Mouse (Mus musculus): Measurements from ENCODE around the gene Dennd5b. TPM values are rescaled to one million over a fixed set of nuclear protein-coding genes. Genes with fewer than 3 reads are reported as not detected.
"Not testable (repeated sequence)": the region's sequence is repeated elsewhere in the genome, so short reads cannot be mapped to it uniquely, and the experiment has no call there.

Gene Dennd5b
- polyA plus RNA-seq, 1 experiment from 2014 or later, result 12.1 TPM

GRCm38 (mm10) chr6:148944767-148945508 is 156.5 kb downstream of the Dennd5b start:
- Histone ChIP-seq H3K4me3 (ENCODE audit: low read depth, low read length) (peak overlapping the region; percentile 88), H3K4me2 (replicated peaks; ENCODE audit: low read depth, low read length) (peak overlapping the region; percentile 65), H3K4me1 (ENCODE audit: control insufficient read depth, insufficient read depth, low read length) (peaks cover 16% of the 10 kb centered on the region; the same call in 1 of the 2 replicates), H3K27ac (ENCODE audit: low read length) (peak overlapping the region; percentile 96), H3K9me3 (ENCODE audit: control insufficient read depth, low read depth, low read length) (no peaks in the 10 kb centered on the region), H3K9ac (replicated peaks; ENCODE audit: low read depth, low read length) (peak overlapping the region; percentile 96), H3K27me3 (ENCODE audit: control insufficient read depth, insufficient read depth, low read length) (no peaks in the 10 kb centered on the region), H3K36me3 (ENCODE audit: control insufficient read depth, insufficient read depth, low read length) (peaks cover 7% of the 10 kb centered on the region)
- ATAC-seq (ENCODE audit: insufficient number of reproducible peaks, insufficient read depth, low FRiP score, low read depth), result peak; percentile 66
- under 1% methylated on average over 86 of the region's 92 CpGs for WGBS

GRCm38 (mm10) chr6:148944344-148944766 is 157.1 kb downstream of the Dennd5b start:
- peaks cover 7% of the 10 kb centered on the region for H3K36me3 ChIP-seq (ENCODE audit: control insufficient read depth, insufficient read depth, low read length)
- peak overlapping the region; percentile 65 for H3K4me2 ChIP-seq (replicated peaks; ENCODE audit: low read depth, low read length)
- H3K4me1 ChIP-seq (ENCODE audit: control insufficient read depth, insufficient read depth, low read length), result peaks cover 16% of the 10 kb centered on the region; the same call in 1 of the 2 replicates
- no peaks in the 10 kb centered on the region for H3K27me3 ChIP-seq (ENCODE audit: control insufficient read depth, insufficient read depth, low read length)
- no peaks in the 10 kb centered on the region for H3K9me3 ChIP-seq (ENCODE audit: control insufficient read depth, low read depth, low read length)
- peak overlapping the region; percentile 96 for H3K9ac ChIP-seq (replicated peaks; ENCODE audit: low read depth, low read length)
- ATAC-seq (ENCODE audit: insufficient number of reproducible peaks, insufficient read depth, low FRiP score, low read depth), result peak; percentile 19
- WGBS, result 0% methylated on average over 30 of the region's 30 CpGs
- peak overlapping the region; percentile 96 for H3K27ac ChIP-seq (ENCODE audit: low read length)
- H3K4me3 ChIP-seq (ENCODE audit: low read depth, low read length), result peak overlapping the region; percentile 88

GRCm38 (mm10) chr6:148943695-148944094 is 157.8 kb downstream of the Dennd5b start:
- Histone ChIP-seq H3K4me2 (replicated peaks; ENCODE audit: low read depth, low read length) (peak overlapping the region; percentile 65), H3K9ac (replicated peaks; ENCODE audit: low read depth, low read length) (no peak overlapping the region), H3K9me3 (ENCODE audit: control insufficient read depth, low read depth, low read length) (no peaks in the 10 kb centered on the region), H3K36me3 (ENCODE audit: control insufficient read depth, insufficient read depth, low read length) (peaks cover 7% of the 10 kb centered on the region), H3K4me3 (ENCODE audit: low read depth, low read length) (peak overlapping the region; percentile 88), H3K27ac (ENCODE audit: low read length) (no peak overlapping the region), H3K27me3 (ENCODE audit: control insufficient read depth, insufficient read depth, low read length) (no peaks in the 10 kb centered on the region), H3K4me1 (ENCODE audit: control insufficient read depth, insufficient read depth, low read length) (peaks cover 16% of the 10 kb centered on the region; the same call in 1 of the 2 replicates)
- no peak for ATAC-seq (ENCODE audit: insufficient number of reproducible peaks, insufficient read depth, low FRiP score, low read depth)
- WGBS, result 15% methylated on average over 3 of the region's 3 CpGs

- WGBS, result 68% methylated on average over 4 of the region's 4 CpGs
- no peak for ATAC-seq (ENCODE audit: insufficient number of reproducible peaks, insufficient read depth, low FRiP score, low read depth)
- no peak overlapping the region for H3K9ac ChIP-seq (replicated peaks; ENCODE audit: low read depth, low read length)
- no peak overlapping the region for H3K4me2 ChIP-seq (replicated peaks; ENCODE audit: low read depth, low read length)
- H3K9me3 ChIP-seq (ENCODE audit: control insufficient read depth, low read depth, low read length), result no peaks in the 10 kb centered on the region
- no peak overlapping the region for H3K27ac ChIP-seq (ENCODE audit: low read length)
- peaks cover 7% of the 10 kb centered on the region for H3K36me3 ChIP-seq (ENCODE audit: control insufficient read depth, insufficient read depth, low read length)
- H3K4me3 ChIP-seq (ENCODE audit: low read depth, low read length), result no peak overlapping the region
- H3K27me3 ChIP-seq (ENCODE audit: control insufficient read depth, insufficient read depth, low read length), result no peaks in the 10 kb centered on the region
- H3K4me1 ChIP-seq (ENCODE audit: control insufficient read depth, insufficient read depth, low read length), result peaks cover 16% of the 10 kb centered on the region; the same call in 1 of the 2 replicates
Measured at GRCm38 (mm10) chr6:148942406-148942805, 159.1 kb downstream of the Dennd5b start.

GRCm38 (mm10) chr6:148941880-148942279 is 159.6 kb downstream of the Dennd5b start:
- H3K27ac ChIP-seq (ENCODE audit: low read length), result no peak overlapping the region
- 67% methylated on average over 5 of the region's 5 CpGs for WGBS
- peaks cover 7% of the 10 kb centered on the region for H3K36me3 ChIP-seq (ENCODE audit: control insufficient read depth, insufficient read depth, low read length)
- no peak overlapping the region for H3K4me3 ChIP-seq (ENCODE audit: low read depth, low read length)
- no peak overlapping the region for H3K9ac ChIP-seq (replicated peaks; ENCODE audit: low read depth, low read length)
- no peaks in the 10 kb centered on the region for H3K27me3 ChIP-seq (ENCODE audit: control insufficient read depth, insufficient read depth, low read length)
- H3K9me3 ChIP-seq (ENCODE audit: control insufficient read depth, low read depth, low read length), result no peaks in the 10 kb centered on the region
- peaks cover 13% of the 10 kb centered on the region; the same call in 1 of the 2 replicates for H3K4me1 ChIP-seq (ENCODE audit: control insufficient read depth, insufficient read depth, low read length)
- H3K4me2 ChIP-seq (replicated peaks; ENCODE audit: low read depth, low read length), result no peak overlapping the region
- ATAC-seq (ENCODE audit: insufficient number of reproducible peaks, insufficient read depth, low FRiP score, low read depth), result no peak

- H3K27ac ChIP-seq (ENCODE audit: low read length); H3K9ac ChIP-seq (replicated peaks; ENCODE audit: low read depth, low read length); H3K36me3 ChIP-seq (ENCODE audit: control insufficient read depth, insufficient read depth, low read length); ATAC-seq (ENCODE audit: insufficient number of reproducible peaks, insufficient read depth, low FRiP score, low read depth); H3K9me3 ChIP-seq (ENCODE audit: control insufficient read depth, low read depth, low read length); H3K4me3 ChIP-seq (ENCODE audit: low read depth, low read length); H3K4me2 ChIP-seq (replicated peaks; ENCODE audit: low read depth, low read length); H3K27me3 ChIP-seq (ENCODE audit: control insufficient read depth, insufficient read depth, low read length): not testable (repeated sequence)
- peaks cover 13% of the 10 kb centered on the region; the same call in 1 of the 2 replicates for H3K4me1 ChIP-seq (ENCODE audit: control insufficient read depth, insufficient read depth, low read length)
- WGBS, result 94% methylated on average over 2 of the region's 3 CpGs
Measured at GRCm38 (mm10) chr6:148940383-148940782, 161.1 kb downstream of the Dennd5b start.

Other genes with a start within 250 kb of the Dennd5b start
- gene Caprin2, start 205.4 kb downstream of the Dennd5b start, polyA plus RNA-seq (2014; fragmentation: Nextera tagmentation; extraction: Ambion mirVana), result 13.9 and 14.7 TPM in 2 replicates
- gene Sinhcaf, start 155.2 kb downstream of the Dennd5b start, polyA plus RNA-seq (2014; fragmentation: Nextera tagmentation; extraction: Ambion mirVana), result 118 and 129 TPM in 2 replicates
- gene Gm10203, start 28.5 kb upstream of the Dennd5b start, polyA plus RNA-seq (2014; fragmentation: Nextera tagmentation; extraction: Ambion mirVana), result not detected in 2 replicates
- gene Etfbkmt, start 38.2 kb upstream of the Dennd5b start, polyA plus RNA-seq (2014; fragmentation: Nextera tagmentation; extraction: Ambion mirVana), result 18.8 and 19.1 TPM in 2 replicates
- gene Amn1, start 87.0 kb upstream of the Dennd5b start, polyA plus RNA-seq (2014; fragmentation: Nextera tagmentation; extraction: Ambion mirVana), result 31.7 and 37.0 TPM in 2 replicates
- 59.3 and 61.3 TPM in 2 replicates for gene Resf1, start 207.7 kb upstream of the Dennd5b start, polyA plus RNA-seq (2014; fragmentation: Nextera tagmentation; extraction: Ambion mirVana)